Mouse (Mus musculus) neural tube, embryonic 13.5 days (tissue): Measurements from ENCODE around the gene Mettl21e. TPM values are rescaled to one million over a fixed set of nuclear protein-coding genes. Genes with fewer than 3 reads are reported as not detected.
"Not testable (repeated sequence)": the region's sequence is repeated elsewhere in the genome, so short reads cannot be mapped to it uniquely, and the experiment has no call there.

Experiments
- ATAC-seq: fragments of 200-750 bp; cut with Nextera tagmentation; 2 replicates; pipeline ENCODE4 v1.8.0; 2017; ENCODE audit warnings: low read depth, mild to moderate bottlenecking, moderate TSS enrichment, moderate library complexity
- H3K27ac ChIP-seq: fragments of 300-500 bp; sonication (generic); replicated peaks from 2 replicates; pipeline ENCODE4 v1.5.1; 2015; ENCODE audit warnings: moderate library complexity, mild to moderate bottlenecking, inconsistent platforms
- H3K27me3 ChIP-seq: fragments of 300-500 bp; sonication (generic); 2 replicates; pipeline ENCODE4 v1.6.1; 2015; ENCODE audit warnings: mild to moderate bottlenecking, inconsistent platforms
- H3K36me3 ChIP-seq: fragments of 300-500 bp; sonication (generic); 2 replicates; pipeline ENCODE4 v1.6.1; 2015; ENCODE audit warnings: mild to moderate bottlenecking, inconsistent platforms
- H3K4me1 ChIP-seq: fragments of 300-500 bp; sonication (generic); replicated peaks from 2 replicates; pipeline ENCODE4 v1.6.1; 2015; ENCODE audit warnings: inconsistent platforms
- H3K4me2 ChIP-seq: fragments of 300-500 bp; sonication (generic); 2 replicates; pipeline ENCODE4 v1.6.1; 2015; ENCODE audit warnings: inconsistent platforms, mild to moderate bottlenecking, moderate library complexity
- H3K4me3 ChIP-seq: fragments of 300-500 bp; sonication (generic); 2 replicates; pipeline ENCODE4 v1.5.1; 2015; ENCODE audit warnings: mild to moderate bottlenecking, inconsistent platforms
- H3K9ac ChIP-seq: fragments of 300-500 bp; sonication (generic); 2 replicates; pipeline ENCODE4 v1.6.1; 2015; ENCODE audit warnings: moderate library complexity, mild to moderate bottlenecking, inconsistent platforms
- H3K9me3 ChIP-seq: fragments of 300-500 bp; sonication (generic); 2 replicates; pipeline ENCODE4 v1.6.1; 2016; ENCODE audit warnings: inconsistent platforms
- WGBS: fragments of 180-500 bp; shearing (Covaris S2); methylation state at CpG from one replicate; pipeline ENCODE4 v1.1.7; 2015; 5-methylcytosine and 5-hydroxymethylcytosine counted together
- polyA plus RNA-seq: library from polyadenylated mRNA; unstranded; fragments of >200 nt; fragmentation: Nextera tagmentation; extraction: Ambion mirVana; gene quantifications from 2 replicates; pipeline ENCODE4 v1.2.1, GENCODE M21; 2015

Mettl21e gene
- polyA plus RNA-seq: not detected in 2 replicates

DNA sequence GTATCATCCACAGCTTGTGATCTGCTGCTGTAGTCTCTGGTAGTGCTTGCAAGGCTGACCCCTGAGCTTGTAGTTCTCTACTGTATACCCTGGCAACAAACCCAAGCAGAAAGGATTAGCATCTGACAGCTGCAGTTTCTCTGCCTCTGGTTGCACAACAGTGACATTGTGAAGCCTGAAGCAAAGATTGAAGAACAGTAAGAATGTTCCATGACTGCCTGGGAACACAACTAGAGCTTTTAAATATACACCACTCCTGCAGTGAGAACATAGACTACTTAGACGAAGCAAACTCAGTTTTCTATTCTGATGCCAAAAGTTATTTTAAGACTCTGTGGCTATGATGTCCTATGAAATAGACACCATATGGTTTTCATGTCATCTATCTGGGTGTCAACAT lies at the start of gene Mettl21e:
Mettl21e (minus strand) TSS at position 86 of the 400 bp plus-strand sequence.
- Histone ChIP-seq H3K4me3 (no peak within 1 kb of the TSS), H3K4me2 (no peak within 1 kb of the TSS), H3K36me3 (no peaks in the 10 kb centered on the region), H3K27me3 (no peaks in the 10 kb centered on the region), H3K9ac (no peak within 1 kb of the TSS), H3K27ac (no peak within 1 kb of the TSS), H3K9me3 (no peaks in the 10 kb centered on the region), H3K4me1 (no peaks in the 10 kb centered on the region)
- no peak for ATAC-seq
- WGBS: 80% methylated on average over 1 of the region's 1 CpGs

DNA sequence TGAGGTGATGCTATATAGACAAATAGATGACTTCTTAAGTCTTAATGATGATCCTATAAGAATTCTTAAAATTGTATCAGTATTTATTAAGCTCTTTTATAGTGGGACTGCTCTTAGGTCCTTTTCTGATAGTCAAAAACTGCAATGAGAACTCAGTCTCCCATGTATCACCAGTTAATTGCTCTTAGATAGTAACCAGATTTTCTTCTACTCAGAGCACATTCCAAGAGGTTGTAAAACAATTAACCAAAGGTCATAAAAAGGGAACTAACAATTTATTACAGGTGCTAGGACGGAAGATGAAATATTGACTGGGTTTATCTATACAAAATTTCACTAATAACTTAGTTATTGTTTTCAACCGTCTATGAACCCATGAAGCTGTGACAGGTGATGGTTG lies 21.7 kb upstream of the Mettl21e start:
- not testable (repeated sequence) for H3K4me1 ChIP-seq, H3K9ac ChIP-seq, H3K4me3 ChIP-seq, H3K36me3 ChIP-seq, ATAC-seq, H3K4me2 ChIP-seq, H3K9me3 ChIP-seq, H3K27ac ChIP-seq, H3K27me3 ChIP-seq
- 63% methylated on average over 2 of the region's 2 CpGs for WGBS

- H3K4me3 ChIP-seq: no peak overlapping the region
- H3K9me3 ChIP-seq: no peaks in the 10 kb centered on the region
- no peak overlapping the region for H3K27ac ChIP-seq
- H3K4me1 ChIP-seq: no peaks in the 10 kb centered on the region
- no peaks in the 10 kb centered on the region for H3K36me3 ChIP-seq
- 88% methylated on average over 3 of the region's 3 CpGs for WGBS
- ATAC-seq: no peak
- no peak overlapping the region for H3K9ac ChIP-seq
- H3K4me2 ChIP-seq: no peak overlapping the region
- no peaks in the 10 kb centered on the region for H3K27me3 ChIP-seq
Observed at GRCm38 (mm10) chr1:44239969-44240368, 21.2 kb upstream of the Mettl21e start.

DNA sequence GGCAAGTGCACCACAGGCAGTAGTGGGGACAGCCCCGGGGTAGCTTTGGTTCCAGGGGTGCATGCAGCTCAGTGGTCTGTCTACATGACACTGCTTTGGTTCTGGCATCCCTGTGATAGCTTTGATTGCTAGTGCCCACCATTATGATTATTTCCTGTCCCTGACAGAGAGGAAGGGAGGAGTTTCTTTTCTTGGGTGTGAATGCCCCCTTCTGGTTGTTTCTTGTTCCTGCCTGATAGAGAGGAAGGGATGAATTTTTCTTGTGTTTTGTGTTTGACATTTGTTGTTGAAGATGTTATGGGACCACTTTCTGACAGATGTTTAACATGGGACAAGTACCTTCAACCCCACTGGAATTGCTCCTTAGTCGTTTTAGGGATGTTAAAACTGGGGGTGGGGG lies 18.5 kb upstream of the Mettl21e start:
- no peaks in the 10 kb centered on the region for H3K27me3 ChIP-seq
- no peak overlapping the region for H3K4me2 ChIP-seq
- H3K4me3 ChIP-seq: no peak overlapping the region
- no peaks in the 10 kb centered on the region for H3K36me3 ChIP-seq
- WGBS: 89% methylated on average over 2 of the region's 2 CpGs
- no peaks in the 10 kb centered on the region for H3K9me3 ChIP-seq
- H3K9ac ChIP-seq: no peak overlapping the region
- no peak for ATAC-seq
- no peaks in the 10 kb centered on the region for H3K4me1 ChIP-seq
- no peak overlapping the region for H3K27ac ChIP-seq

GRCm38 (mm10) chr1:44235311-44235710 lies 16.6 kb upstream of the Mettl21e start:
- ATAC-seq: no peak
- H3K4me1 ChIP-seq: no peaks in the 10 kb centered on the region
- no peaks in the 10 kb centered on the region for H3K9me3 ChIP-seq
- WGBS: 82% methylated on average over 2 of the region's 2 CpGs
- no peak overlapping the region for H3K4me2 ChIP-seq
- no peaks in the 10 kb centered on the region for H3K27me3 ChIP-seq
- H3K9ac ChIP-seq: no peak overlapping the region
- H3K27ac ChIP-seq: no peak overlapping the region
- H3K36me3 ChIP-seq: no peaks in the 10 kb centered on the region
- H3K4me3 ChIP-seq: no peak overlapping the region

- not testable (repeated sequence) for H3K4me1 ChIP-seq, H3K4me2 ChIP-seq, H3K9ac ChIP-seq, ATAC-seq, H3K27me3 ChIP-seq, H3K27ac ChIP-seq, H3K9me3 ChIP-seq, H3K36me3 ChIP-seq, H3K4me3 ChIP-seq
- 84% methylated on average over 2 of the region's 2 CpGs for WGBS
Observed at GRCm38 (mm10) chr1:44234531-44234930, 15.8 kb upstream of the Mettl21e start.

DNA sequence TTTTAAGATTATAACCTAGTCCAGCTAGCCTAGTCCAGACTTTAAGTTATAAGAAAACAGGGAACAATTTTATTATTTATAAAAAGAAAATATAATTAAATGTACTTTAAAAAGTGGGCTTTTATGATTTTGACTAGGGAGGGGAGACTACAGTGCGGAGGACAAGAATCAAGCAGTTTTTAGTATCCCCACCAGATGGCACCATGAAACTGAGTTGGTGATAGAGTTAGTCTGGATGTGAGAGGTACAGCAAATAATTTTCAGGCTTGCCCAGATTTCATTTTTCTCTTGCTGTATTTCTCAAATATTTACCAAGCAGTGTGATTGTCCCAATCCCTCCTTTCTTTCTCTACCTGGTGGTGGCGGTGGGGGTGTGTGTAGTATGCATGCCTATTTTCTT lies 10.3 kb upstream of the Mettl21e start:
- Histone ChIP-seq H3K4me2 (no peak overlapping the region), H3K9ac (no peak overlapping the region), H3K27me3 (no peaks in the 10 kb centered on the region), H3K9me3 (peaks cover 6% of the 10 kb centered on the region; the same call in 1 of the 2 replicates), H3K4me1 (no peaks in the 10 kb centered on the region), H3K27ac (no peak overlapping the region), H3K4me3 (no peak overlapping the region), H3K36me3 (no peaks in the 10 kb centered on the region)
- WGBS: 62% methylated on average over 2 of the region's 2 CpGs
- no peak for ATAC-seq

DNA sequence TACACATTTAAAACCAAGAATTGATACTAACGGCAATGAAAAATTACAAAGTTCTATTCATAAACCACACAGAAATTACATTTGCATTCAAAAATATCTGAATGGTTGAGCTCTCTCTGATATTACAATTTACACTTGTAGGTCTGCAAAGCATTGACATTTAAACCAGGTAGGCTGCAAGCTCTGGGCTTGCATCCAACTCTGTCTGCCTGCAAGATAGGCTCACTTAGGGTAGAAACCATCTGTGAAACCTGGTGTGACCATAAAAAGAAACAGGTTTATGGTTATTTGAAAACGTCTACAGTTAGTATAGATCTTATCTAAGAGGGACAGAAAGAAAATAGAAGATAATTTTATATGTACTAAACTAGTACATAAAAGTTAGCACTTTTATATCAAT lies 1.6 kb downstream of the Mettl21e start:
- no peak overlapping the region for H3K9ac ChIP-seq
- H3K27ac ChIP-seq: no peak overlapping the region
- H3K27me3 ChIP-seq: no peaks in the 10 kb centered on the region
- H3K4me3 ChIP-seq: no peak overlapping the region
- no peaks in the 10 kb centered on the region for H3K4me1 ChIP-seq
- H3K9me3 ChIP-seq: no peaks in the 10 kb centered on the region
- H3K4me2 ChIP-seq: no peak overlapping the region
- ATAC-seq: no peak
- H3K36me3 ChIP-seq: no peaks in the 10 kb centered on the region
- 74% methylated on average over 2 of the region's 2 CpGs for WGBS

DNA sequence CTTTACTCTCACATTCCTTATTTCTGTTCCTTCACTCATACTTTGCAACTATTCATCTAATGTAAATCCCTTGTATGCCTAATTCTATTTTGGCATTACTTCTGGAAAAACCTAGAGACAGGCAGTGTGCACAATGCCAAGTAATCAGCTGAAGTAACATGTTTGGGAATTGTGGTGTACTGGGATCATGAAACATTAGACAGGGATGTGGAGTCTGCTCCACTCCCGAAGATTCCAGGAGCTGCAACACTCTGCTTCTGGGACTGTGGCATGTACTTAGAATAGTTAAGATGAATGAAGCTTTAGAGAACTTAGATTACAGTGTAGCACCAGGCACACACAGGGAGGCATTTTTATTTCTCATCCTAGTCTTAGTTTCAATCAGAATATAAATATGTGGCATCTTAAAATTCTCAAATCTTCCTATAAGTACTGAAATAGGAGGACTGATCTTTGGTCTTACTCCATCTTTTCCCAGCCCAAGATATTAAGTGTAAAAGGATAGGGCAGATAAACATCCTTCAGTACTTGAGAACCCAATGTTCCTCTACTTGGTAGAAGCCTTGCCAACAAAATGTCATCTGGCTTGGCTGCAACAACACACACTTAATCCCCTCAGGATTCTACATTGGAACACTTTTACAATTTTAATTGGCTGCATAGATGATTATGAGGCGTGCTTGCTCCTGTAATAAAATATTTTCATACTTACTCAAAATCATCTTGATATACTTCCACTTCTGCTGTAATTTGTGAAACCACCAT lies 2.2 kb downstream of the Mettl21e start:
- Histone ChIP-seq H3K4me2 (no peak overlapping the region), H3K9me3 (no peaks in the 10 kb centered on the region), H3K9ac (no peak overlapping the region), H3K36me3 (no peaks in the 10 kb centered on the region), H3K4me1 (no peaks in the 10 kb centered on the region), H3K4me3 (no peak overlapping the region), H3K27me3 (no peaks in the 10 kb centered on the region), H3K27ac (no peak overlapping the region)
- 84% methylated on average over 2 of the region's 2 CpGs for WGBS
- no peak for ATAC-seq

DNA sequence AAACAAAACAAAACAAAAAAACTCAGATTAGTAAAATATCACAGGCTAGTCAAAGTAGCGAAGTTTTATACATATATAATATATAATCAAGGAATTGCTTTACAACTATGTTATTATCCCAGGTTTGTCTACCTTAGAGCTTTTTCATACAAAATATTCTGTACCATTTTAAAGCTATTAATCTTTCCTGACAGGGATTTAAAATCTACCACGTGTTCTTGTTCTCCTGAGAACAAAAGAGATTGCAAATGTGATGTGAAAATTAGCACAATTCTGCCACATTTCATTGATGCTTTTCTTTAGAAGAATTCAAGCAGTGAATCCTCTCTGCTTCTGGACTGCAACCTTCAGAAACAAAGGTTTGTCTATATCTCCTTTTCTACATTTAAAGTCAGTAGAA lies 4.3 kb downstream of the Mettl21e start:
- Histone ChIP-seq H3K9me3 (no peaks in the 10 kb centered on the region), H3K27me3 (no peaks in the 10 kb centered on the region), H3K27ac (no peak overlapping the region), H3K4me2 (no peak overlapping the region), H3K36me3 (no peaks in the 10 kb centered on the region), H3K9ac (no peak overlapping the region), H3K4me3 (no peak overlapping the region), H3K4me1 (no peaks in the 10 kb centered on the region)
- WGBS: 52% methylated on average over 2 of the region's 2 CpGs
- ATAC-seq: no peak

- H3K9ac ChIP-seq: no peak overlapping the region
- H3K27ac ChIP-seq: no peak overlapping the region
- no peak for ATAC-seq
- H3K4me2 ChIP-seq: no peak overlapping the region
- peaks cover 10% of the 10 kb centered on the region; the same call in 1 of the 2 replicates for H3K27me3 ChIP-seq
- H3K36me3 ChIP-seq: no peaks in the 10 kb centered on the region
- WGBS: 86% methylated on average over 15 of the region's 15 CpGs
- no peak overlapping the region for H3K4me3 ChIP-seq
- no peaks in the 10 kb centered on the region for H3K9me3 ChIP-seq
- H3K4me1 ChIP-seq: peaks cover 4% of the 10 kb centered on the region
Observed at GRCm38 (mm10) chr1:44202876-44203275, 15.9 kb downstream of the Mettl21e start.

GRCm38 (mm10) chr1:44198273-44199171 lies 20.2 kb downstream of the Mettl21e start:
- peak overlapping the region; percentile 91 for H3K4me2 ChIP-seq
- peak overlapping the region; percentile 70 for H3K9ac ChIP-seq
- peaks cover 13% of the 10 kb centered on the region; the same call in 1 of the 2 replicates for H3K27me3 ChIP-seq
- no peaks in the 10 kb centered on the region for H3K36me3 ChIP-seq
- ATAC-seq: peak; percentile 65
- no peaks in the 10 kb centered on the region for H3K9me3 ChIP-seq
- H3K4me3 ChIP-seq: peak overlapping the region; percentile 48
- peaks cover 4% of the 10 kb centered on the region for H3K4me1 ChIP-seq
- no peak overlapping the region for H3K27ac ChIP-seq
- WGBS: 18% methylated on average over 47 of the region's 47 CpGs
